Mouse (Mus musculus) cortical plate, adult 2 months (tissue): ENCODE results near the gene Prkce.

Source experiments
- CTCF ChIP-seq: fragments of 200-500 bp; IDR thresholded peaks from 2 replicates; pipeline ENCODE4 v1.5.1; 2011; ENCODE audit warnings: mild to moderate bottlenecking, control low read depth, low read length; ENCODE audit not compliant: insufficient read depth; ENCODE audit errors: extremely low read depth
- POLR2A ChIP-seq: fragments of 200-500 bp; IDR thresholded peaks from 2 replicates; pipeline ENCODE4 v1.6.1; 2011; ENCODE audit warnings: mild to moderate bottlenecking, low read length, control low read depth; ENCODE audit not compliant: insufficient read depth; ENCODE audit errors: extremely low read depth

- TF ChIP-seq POLR2A (no peak), CTCF (no peak)
Measured at GRCm38 (mm10) chr17:86626523-86626922, 458.9 kb downstream of the Prkce start.
